Mouse (Mus musculus) midbrain, embryonic 11.5 days (tissue): ENCODE data around the gene Vac14. TPM values are rescaled to one million over a fixed set of nuclear protein-coding genes. Genes with fewer than 3 reads are reported as not detected.

Experiments
- ATAC-seq: fragments of 200-750 bp; cut with Nextera tagmentation; 2 replicates; pipeline ENCODE4 v1.8.0; 2017; ENCODE audit warnings: moderate TSS enrichment, moderate library complexity; ENCODE audit not compliant: low FRiP score
- DNase-seq: peaks from one replicate; pipeline ENCODE4 v3.0.0; 2015; ENCODE audit warnings: low spot score; ENCODE audit errors: missing footprints
- H3K27ac ChIP-seq: fragments of 300-500 bp; sonication (generic); 2 replicates; pipeline ENCODE4 v1.5.1; 2014; ENCODE audit warnings: low read depth, low read length
- H3K27me3 ChIP-seq: fragments of 300-500 bp; sonication (generic); 2 replicates; pipeline ENCODE4 v1.6.1; 2014; ENCODE audit warnings: mild to moderate bottlenecking, low read length, moderate library complexity, mixed read lengths; ENCODE audit not compliant: control insufficient read depth, insufficient read depth
- H3K36me3 ChIP-seq: fragments of 300-500 bp; sonication (generic); 2 replicates; pipeline ENCODE4 v1.6.1; 2014; ENCODE audit warnings: mild to moderate bottlenecking, low read length, moderate library complexity, mixed read lengths; ENCODE audit not compliant: control insufficient read depth, insufficient read depth
- H3K4me1 ChIP-seq: fragments of 300-500 bp; sonication (generic); 2 replicates; pipeline ENCODE4 v1.6.1; 2014; ENCODE audit warnings: low read length; ENCODE audit not compliant: control insufficient read depth, insufficient read depth
- H3K4me2 ChIP-seq: fragments of 300-500 bp; sonication (generic); 2 replicates; pipeline ENCODE4 v1.6.1; 2014; ENCODE audit warnings: mild to moderate bottlenecking, moderate library complexity
- H3K4me3 ChIP-seq: fragments of 300-500 bp; sonication (generic); 2 replicates; pipeline ENCODE4 v1.5.1; 2014; ENCODE audit warnings: low read depth, low read length
- H3K9ac ChIP-seq: fragments of 300-500 bp; sonication (generic); 2 replicates; pipeline ENCODE4 v1.6.1; 2014; ENCODE audit warnings: low read length
- H3K9me3 ChIP-seq: fragments of 300-500 bp; sonication (generic); 2 replicates; pipeline ENCODE4 v1.6.1; 2016; ENCODE audit warnings: low read length; ENCODE audit not compliant: control insufficient read depth
- WGBS: fragments of 180-500 bp; shearing (Covaris S2); extraction: QIAGEN DNeasy Blood & Tissue Kit; methylation state at CpG from one replicate; pipeline ENCODE4 v1.1.7; 2014; 5-methylcytosine and 5-hydroxymethylcytosine counted together
- polyA plus RNA-seq: library from polyadenylated mRNA; unstranded; fragments of >200 nt; fragmentation: Nextera tagmentation; extraction: Ambion mirVana; gene quantifications from 2 replicates; pipeline ENCODE4 v1.2.1, GENCODE M21; 2014

Gene Vac14
- polyA plus RNA-seq, 1 experiment from 2014 or later = 33.8 TPM

DNA sequence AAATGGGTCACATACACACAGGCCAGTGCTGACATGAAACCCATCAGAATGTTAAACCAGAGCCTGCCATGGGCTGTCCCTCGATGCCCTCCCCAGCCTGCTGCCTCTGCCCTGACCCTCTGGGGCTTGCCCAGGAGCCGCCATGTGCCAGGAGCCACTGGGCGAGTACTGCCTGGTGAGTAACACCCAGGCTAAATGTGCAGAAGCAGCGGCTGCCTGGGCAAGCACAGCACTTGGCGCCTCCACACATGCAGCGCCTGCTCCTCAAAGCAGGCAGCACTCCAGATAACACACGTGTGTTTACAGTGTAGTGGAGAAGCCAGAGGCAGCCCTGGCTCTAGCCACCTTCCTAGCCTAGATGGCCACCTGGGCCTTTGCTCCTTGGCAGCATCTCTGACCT is 94.7 kb downstream of the Vac14 start:
- Histone ChIP-seq H3K4me2 (no peak overlapping the region), H3K36me3 (peaks cover 9% of the 10 kb centered on the region; the same call in 1 of the 2 replicates), H3K4me1 (peaks cover 8% of the 10 kb centered on the region), H3K27ac (no peak overlapping the region), H3K9me3 (no peaks in the 10 kb centered on the region), H3K9ac (no peak overlapping the region), H3K27me3 (no peaks in the 10 kb centered on the region), H3K4me3 (no peak overlapping the region)
- DNase-seq (no peak), ATAC-seq (no peak)
- WGBS = 97% methylated on average over 7 of the region's 7 CpGs

DNA sequence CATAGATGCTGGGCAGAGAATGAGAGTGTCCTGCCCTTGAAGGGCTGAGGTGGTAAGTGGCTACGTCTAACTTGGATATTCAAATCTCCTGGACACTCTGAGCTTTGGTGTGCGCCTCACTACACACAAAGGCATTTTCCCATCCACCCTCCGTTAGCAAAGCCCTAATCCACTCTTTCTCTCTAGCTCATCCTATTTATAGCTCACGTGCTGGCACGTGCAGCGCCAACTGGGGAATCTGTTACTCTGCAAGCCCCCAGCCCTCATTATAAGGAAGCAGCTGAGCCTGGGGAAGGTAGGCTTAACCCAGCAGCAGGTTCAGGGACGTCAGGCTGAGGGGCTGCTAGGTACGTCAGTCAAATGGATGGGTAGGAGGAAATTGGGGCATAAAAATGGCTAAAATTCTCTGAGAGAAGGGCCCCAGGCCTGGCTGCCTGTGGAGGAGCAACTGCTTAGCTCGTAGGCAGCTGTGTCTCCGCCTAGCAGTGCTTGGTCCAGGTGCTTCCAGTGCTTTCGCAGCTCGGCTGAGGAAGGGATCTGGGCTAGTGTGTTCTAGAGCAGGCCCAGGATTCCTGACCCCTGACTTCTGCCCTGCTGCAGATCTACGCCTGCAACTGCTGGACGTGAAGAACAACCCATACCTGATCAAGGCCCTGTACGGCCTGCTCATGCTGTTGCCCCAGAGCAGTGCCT is 96.6 kb downstream of the Vac14 start:
- Histone ChIP-seq H3K27me3 (no peaks in the 10 kb centered on the region), H3K4me1 (peaks cover 15% of the 10 kb centered on the region), H3K9me3 (no peaks in the 10 kb centered on the region), H3K4me2 (no peak overlapping the region), H3K4me3 (no peak overlapping the region), H3K9ac (no peak overlapping the region), H3K36me3 (peaks cover 9% of the 10 kb centered on the region; the same call in 1 of the 2 replicates), H3K27ac (no peak overlapping the region)
- ATAC-seq (no peak), DNase-seq (no peak)
- 77% methylated on average over 15 of the region's 15 CpGs for WGBS

DNA sequence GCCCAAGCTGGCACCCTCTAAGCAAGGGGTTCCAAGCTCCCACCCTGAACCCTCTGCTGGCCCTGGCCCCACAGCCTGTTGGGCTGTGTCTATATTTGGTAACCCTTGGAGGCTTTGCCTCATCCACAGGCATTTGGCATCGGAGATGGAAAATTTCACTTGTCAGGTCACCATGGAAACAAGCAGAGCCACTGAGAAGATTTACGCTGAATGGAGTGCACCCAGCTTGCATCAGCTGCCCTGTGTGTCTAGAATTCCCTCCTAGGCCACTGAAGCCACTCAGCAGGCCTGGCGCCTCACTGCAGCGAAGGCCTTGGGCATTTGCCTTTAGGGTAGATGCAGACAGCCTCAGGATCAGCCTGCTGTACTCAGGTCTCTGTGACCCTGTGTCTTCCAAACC is 97.7 kb downstream of the Vac14 start:
- H3K9me3 ChIP-seq = no peaks in the 10 kb centered on the region
- no peak overlapping the region for H3K9ac ChIP-seq
- no peaks in the 10 kb centered on the region for H3K27me3 ChIP-seq
- ATAC-seq (0 out of 2 replicates have a peak, but pooled peaks have one; percentile 20), DNase-seq (no peak)
- peaks cover 23% of the 10 kb centered on the region for H3K4me1 ChIP-seq
- no peak overlapping the region for H3K27ac ChIP-seq
- H3K4me3 ChIP-seq = no peak overlapping the region
- H3K4me2 ChIP-seq = no peak overlapping the region
- 54% methylated on average over 4 of the region's 4 CpGs for WGBS
- H3K36me3 ChIP-seq = 0 out of 2 replicates have a peak, but pooled peaks cover 4% of the 10 kb centered on the region

DNA sequence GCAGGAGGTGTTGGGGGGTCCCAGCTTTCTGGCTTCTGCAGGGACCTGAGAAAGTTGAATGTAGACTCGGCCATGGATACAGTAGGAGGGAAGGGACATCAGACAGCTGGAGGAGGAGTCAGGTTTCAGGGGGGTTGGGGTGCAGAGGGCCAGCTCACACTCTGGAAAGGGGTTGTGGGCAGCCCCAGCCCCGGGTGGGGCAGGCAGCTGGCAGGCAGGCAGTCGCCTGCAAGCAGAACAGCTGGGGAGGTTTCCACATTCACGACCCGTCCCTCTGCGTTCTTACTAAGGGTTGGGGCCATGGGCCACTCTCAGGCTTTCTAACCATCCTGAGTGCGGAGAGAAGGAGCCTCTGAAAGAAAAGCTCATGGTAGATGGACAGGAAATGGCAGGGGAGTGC is 98.7 kb downstream of the Vac14 start:
- peaks cover 23% of the 10 kb centered on the region for H3K4me1 ChIP-seq
- ATAC-seq (no peak), DNase-seq (no peak)
- no peak overlapping the region for H3K4me2 ChIP-seq
- WGBS = 80% methylated on average over 7 of the region's 7 CpGs
- no peaks in the 10 kb centered on the region for H3K27me3 ChIP-seq
- H3K36me3 ChIP-seq = 0 out of 2 replicates have a peak, but pooled peaks cover 3% of the 10 kb centered on the region
- no peak overlapping the region for H3K9ac ChIP-seq
- H3K27ac ChIP-seq = no peak overlapping the region
- H3K9me3 ChIP-seq = no peaks in the 10 kb centered on the region
- no peak overlapping the region for H3K4me3 ChIP-seq

DNA sequence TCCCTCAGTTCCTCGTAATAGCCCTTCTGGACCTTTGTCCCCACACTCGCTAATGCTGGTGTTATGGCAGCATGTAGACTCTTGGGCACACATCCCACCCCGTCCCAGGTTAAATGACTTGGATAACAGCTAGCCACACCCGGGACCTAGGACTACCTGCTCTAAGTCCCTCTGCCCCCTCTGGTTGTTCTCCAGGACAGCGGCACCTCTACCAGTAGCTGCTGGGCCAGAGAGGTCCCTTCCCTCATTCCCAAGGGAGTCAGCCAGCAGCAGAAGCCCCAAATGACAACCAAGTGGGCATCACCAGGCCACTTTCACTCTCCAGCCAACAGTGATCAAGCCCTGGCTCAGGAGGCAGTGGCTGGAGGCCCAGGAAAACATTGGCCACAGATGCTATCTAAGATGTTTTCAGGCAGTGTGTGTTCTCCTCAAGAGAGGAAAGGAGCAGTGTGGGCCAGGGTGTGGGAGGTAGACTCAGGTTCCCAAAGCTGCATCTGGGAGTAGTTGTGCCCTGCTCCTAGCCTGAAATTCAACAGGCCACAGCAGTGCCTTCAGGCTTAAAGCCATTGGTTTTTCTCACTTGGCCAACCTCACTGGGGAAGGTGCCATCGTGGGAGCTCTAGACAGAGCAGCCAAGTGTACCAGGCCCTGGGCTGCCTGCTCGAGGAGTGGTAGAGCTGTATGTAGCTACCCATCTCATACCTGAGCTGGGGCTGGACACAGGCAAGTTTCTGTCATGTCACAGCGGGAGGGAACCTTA is 100.0 kb downstream of the Vac14 start:
- H3K27ac ChIP-seq = no peak overlapping the region
- no peak overlapping the region for H3K4me2 ChIP-seq
- H3K27me3 ChIP-seq = no peaks in the 10 kb centered on the region
- ATAC-seq (no peak), DNase-seq (no peak)
- no peaks in the 10 kb centered on the region for H3K9me3 ChIP-seq
- no peak overlapping the region for H3K9ac ChIP-seq
- H3K4me1 ChIP-seq = peaks cover 31% of the 10 kb centered on the region
- 86% methylated on average over 8 of the region's 8 CpGs for WGBS
- H3K36me3 ChIP-seq = no peaks in the 10 kb centered on the region
- H3K4me3 ChIP-seq = no peak overlapping the region

DNA sequence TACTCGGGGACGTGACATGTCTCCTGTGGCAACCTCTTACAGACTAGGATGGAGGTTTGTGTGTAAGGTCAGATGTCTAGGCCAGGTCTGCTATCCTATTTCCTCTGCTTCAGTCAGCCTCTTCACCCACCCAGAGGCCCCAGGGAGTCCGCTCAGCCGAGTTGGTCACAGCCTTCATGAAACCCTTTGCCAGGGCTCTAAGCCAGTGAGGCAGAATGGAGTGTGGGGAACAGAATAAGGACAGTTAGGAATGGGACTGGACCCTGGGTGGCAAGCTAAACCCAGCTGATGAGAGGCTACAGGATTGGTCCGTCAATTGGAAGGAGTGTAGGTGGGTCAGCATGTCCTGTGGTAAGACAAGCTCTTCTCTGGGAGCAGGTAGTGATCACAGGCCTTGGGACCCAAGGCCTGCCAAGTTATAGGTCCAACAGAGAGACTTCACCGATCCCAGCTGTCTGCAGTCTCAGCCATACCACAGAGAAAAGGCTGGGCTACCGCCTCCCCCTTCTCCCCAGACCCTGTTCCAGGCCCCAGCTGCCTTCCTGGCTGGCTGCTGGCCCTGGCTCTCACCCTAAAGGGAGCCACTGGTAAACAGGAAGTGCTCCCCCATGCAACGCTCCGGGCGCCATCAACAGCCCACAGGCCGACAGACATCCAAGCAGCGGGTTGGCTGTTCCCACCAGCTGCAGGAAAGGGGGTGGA is 100.7 kb downstream of the Vac14 start:
- Histone ChIP-seq H3K9ac (no peak overlapping the region), H3K4me3 (no peak overlapping the region), H3K4me1 (peaks cover 36% of the 10 kb centered on the region), H3K27ac (no peak overlapping the region), H3K4me2 (no peak overlapping the region), H3K27me3 (no peaks in the 10 kb centered on the region), H3K9me3 (no peaks in the 10 kb centered on the region), H3K36me3 (no peaks in the 10 kb centered on the region)
- 54% methylated on average over 12 of the region's 12 CpGs for WGBS
- DNase-seq = no peak
- no peak for ATAC-seq

DNA sequence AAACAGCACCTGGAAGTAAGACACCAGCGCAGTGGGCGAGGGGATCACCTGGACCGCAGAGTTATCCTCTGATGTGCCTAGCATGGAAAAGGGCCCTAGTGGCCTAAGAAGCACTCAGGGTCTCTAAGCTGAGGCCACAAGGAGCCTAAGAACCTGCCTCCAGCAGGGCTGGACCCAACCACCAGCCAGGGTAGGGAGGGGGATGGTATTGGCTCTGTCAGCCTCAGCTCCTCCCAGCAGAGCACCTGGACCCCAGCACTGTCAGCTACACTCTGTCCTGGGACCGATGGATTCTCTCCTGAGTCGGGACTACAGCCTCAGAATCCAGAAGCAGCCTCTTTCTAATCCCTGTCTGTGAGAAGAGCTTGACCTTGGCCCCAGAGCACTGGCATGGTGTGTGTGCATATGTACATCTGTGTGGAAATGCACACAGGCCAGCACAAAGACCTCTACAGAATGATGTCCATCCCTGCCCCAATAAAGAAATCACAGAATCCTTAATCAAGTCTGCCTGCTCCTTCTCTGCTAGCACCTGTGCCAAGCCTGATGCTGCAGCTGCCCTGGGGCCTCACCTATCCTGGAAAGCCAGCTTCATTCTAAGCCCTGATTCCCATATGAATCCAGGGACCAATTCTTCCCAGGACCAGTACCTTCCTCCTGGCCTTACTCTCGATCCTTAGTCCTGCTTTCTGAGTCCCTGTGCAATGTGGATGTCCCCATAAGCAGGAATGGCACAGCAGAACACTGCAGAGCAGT is 101.7 kb downstream of the Vac14 start:
- DNase-seq (peak; percentile 89), ATAC-seq (no peak)
- H3K27ac ChIP-seq = peak overlapping the region; percentile 69; the same call in 1 of the 2 replicates
- WGBS = 50% methylated on average over 6 of the region's 6 CpGs
- no peaks in the 10 kb centered on the region for H3K9me3 ChIP-seq
- H3K4me3 ChIP-seq = no peak overlapping the region
- no peaks in the 10 kb centered on the region for H3K36me3 ChIP-seq
- no peak overlapping the region for H3K9ac ChIP-seq
- no peaks in the 10 kb centered on the region for H3K27me3 ChIP-seq
- H3K4me1 ChIP-seq = peaks cover 40% of the 10 kb centered on the region
- peak overlapping the region; percentile 72; the same call in 1 of the 2 replicates for H3K4me2 ChIP-seq

DNA sequence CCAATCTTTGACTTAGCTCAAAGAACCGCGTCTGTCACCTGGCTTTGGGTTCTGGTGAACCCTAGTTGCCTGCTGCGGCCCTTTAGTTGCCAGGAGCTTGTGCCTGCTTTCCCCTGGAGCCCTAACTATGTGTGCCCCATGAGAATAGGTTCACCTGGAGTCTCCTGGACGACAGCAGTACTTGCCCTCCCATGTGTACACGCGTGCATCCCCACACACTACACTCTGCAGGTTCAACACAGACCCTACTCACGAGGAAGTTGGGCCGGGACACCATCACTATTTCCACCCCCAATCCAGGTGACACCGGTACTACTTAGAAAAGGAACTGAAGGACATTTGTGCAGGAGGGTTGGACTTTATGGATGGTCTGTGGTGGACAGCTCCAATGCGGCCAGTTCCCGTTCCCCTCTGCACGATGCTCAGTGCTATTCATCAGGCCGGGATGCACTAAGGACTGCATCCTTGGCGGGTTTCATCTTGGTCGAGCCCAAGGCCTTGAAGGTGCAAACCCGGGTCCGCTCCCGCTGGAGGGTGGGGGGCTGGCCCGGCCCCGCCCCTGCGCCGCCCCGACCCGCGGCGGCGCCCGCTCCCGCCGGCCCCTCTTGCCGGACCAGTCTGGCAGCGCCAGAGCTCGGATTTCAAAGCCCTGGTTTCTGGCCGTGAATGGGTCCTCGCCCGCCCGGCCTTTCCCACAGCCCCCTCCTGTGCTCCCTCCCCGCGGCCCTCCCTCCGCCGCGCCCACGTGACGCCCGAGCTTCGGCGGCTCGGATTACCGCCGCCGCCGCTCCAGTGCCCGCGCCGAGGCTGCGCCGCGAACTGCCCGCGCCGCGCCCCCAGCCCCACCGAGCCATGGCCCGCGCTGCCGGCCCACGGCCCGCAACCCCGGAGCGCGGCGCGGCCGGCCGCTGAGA is 102.6 kb downstream of the Vac14 start, which contains the start of gene Mtss1l:
Mtss1l (plus strand) TSS at position 792 of the 914 bp plus-strand sequence.
- peak within 1 kb of the TSS; percentile 72 for H3K4me2 ChIP-seq
- no peaks in the 10 kb centered on the region for H3K36me3 ChIP-seq
- ATAC-seq (peak; percentile 89), DNase-seq (peak; percentile 99)
- peaks cover 33% of the 10 kb centered on the region for H3K4me1 ChIP-seq
- no peaks in the 10 kb centered on the region for H3K27me3 ChIP-seq
- H3K9ac ChIP-seq = peak within 1 kb of the TSS; percentile 89
- 3% methylated on average over 72 of the region's 75 CpGs for WGBS
- peak within 1 kb of the TSS; percentile 80 for H3K4me3 ChIP-seq
- H3K9me3 ChIP-seq = no peaks in the 10 kb centered on the region
- peak within 1 kb of the TSS; percentile 69 for H3K27ac ChIP-seq
